Mouse (Mus musculus) heart, postnatal 0 days (tissue): ENCODE measurements around the gene Lrp1. TPM values are rescaled to one million over a fixed set of nuclear protein-coding genes. Genes with fewer than 3 reads are reported as not detected.
A peak's percentile ranks its signal among the peaks of the same experiment; 100 is the strongest.

ENCODE experiments used
- ATAC-seq: fragments of 200-750 bp; cut with Nextera tagmentation; 2 replicates; pipeline ENCODE4 v1.8.0; 2017; ENCODE audit warnings: low read depth, moderate number of reproducible peaks, moderate library complexity; ENCODE audit not compliant: insufficient read depth
- DNase-seq: peaks from one replicate; pipeline ENCODE4 v3.0.0-alpha.2; 2016; ENCODE audit warnings: low spot score
- H3K27ac ChIP-seq: fragments of 300-500 bp; sonication (generic); 2 replicates; pipeline ENCODE4 v1.5.1; 2014; ENCODE audit warnings: low read depth, mild to moderate bottlenecking
- H3K27me3 ChIP-seq: fragments of 300-500 bp; sonication (generic); 2 replicates; pipeline ENCODE4 v1.6.1; 2014; ENCODE audit warnings: low read length, mixed read lengths; ENCODE audit not compliant: control insufficient read depth, insufficient read depth
- H3K36me3 ChIP-seq: fragments of 300-500 bp; sonication (generic); replicated peaks from 2 replicates; pipeline ENCODE4 v1.6.1; 2014; ENCODE audit warnings: low read length, mixed read lengths; ENCODE audit not compliant: control insufficient read depth, insufficient read depth
- H3K4me1 ChIP-seq: fragments of 300-500 bp; sonication (generic); 2 replicates; pipeline ENCODE4 v1.6.1; 2014; ENCODE audit warnings: antibody characterized with exemption; ENCODE audit not compliant: control insufficient read depth, insufficient read depth
- H3K4me2 ChIP-seq: fragments of 300-500 bp; sonication (generic); 2 replicates; pipeline ENCODE4 v1.6.1; 2014; ENCODE audit warnings: low read depth, mild to moderate bottlenecking, low read length, moderate library complexity
- H3K4me3 ChIP-seq: fragments of 300-500 bp; sonication (generic); 2 replicates; pipeline ENCODE4 v1.5.1; 2014; ENCODE audit warnings: low read depth, low read length
- H3K9ac ChIP-seq: fragments of 300-500 bp; sonication (generic); replicated peaks from 2 replicates; pipeline ENCODE4 v1.6.1; 2014; ENCODE audit warnings: low read depth, low read length, mixed read lengths
- H3K9me3 ChIP-seq: fragments of 300-500 bp; sonication (generic); replicated peaks from 2 replicates; pipeline ENCODE4 v1.6.1; 2016; ENCODE audit warnings: low read length; ENCODE audit not compliant: control insufficient read depth
- CTCF ChIP-seq: IDR thresholded peaks from 2 replicates; pipeline ENCODE4 v1.5.1; 2016; ENCODE audit warnings: antibody characterized with exemption, control low read depth, low read depth
- EP300 ChIP-seq: IDR thresholded peaks from 2 replicates; pipeline ENCODE4 v1.6.1; 2016; ENCODE audit warnings: antibody characterized with exemption, low read depth
- WGBS: fragments of 180-500 bp; shearing (Covaris S2); extraction: QIAGEN DNeasy Blood & Tissue Kit; methylation state at CpG from one replicate; pipeline ENCODE4 v1.1.7; 2014; 5-methylcytosine and 5-hydroxymethylcytosine counted together
- polyA plus RNA-seq: library from polyadenylated mRNA; unstranded; fragments of >200 nt; fragmentation: Nextera tagmentation; extraction: Ambion mirVana; gene quantifications from 2 replicates; pipeline ENCODE4 v1.2.1, GENCODE M21; 2015
- total RNA-seq: library from RNA; depleted of rRNA; stranded (reverse); fragments of >200 nt; gene quantifications from 2 replicates; pipeline ENCODE4 v1.2.3, GENCODE M21; 2014; ENCODE audit warnings: low replicate concordance

Gene Lrp1
- total and polyA plus RNA-seq, 2 experiments from 2014 or later = 15.7 to 65.9 TPM

- no peaks in the 10 kb centered on the region for H3K27me3 ChIP-seq
- H3K36me3 ChIP-seq = no peaks in the 10 kb centered on the region
- 60% methylated on average over 13 of the region's 13 CpGs for WGBS
- H3K9ac ChIP-seq = no peak overlapping the region
- TF ChIP-seq EP300 = no peak
- TF ChIP-seq CTCF = no peak
- H3K4me2 ChIP-seq = no peak overlapping the region
- H3K4me3 ChIP-seq = no peak overlapping the region
- ATAC-seq (no peak), DNase-seq (no peak)
- H3K4me1 ChIP-seq = peaks cover 23% of the 10 kb centered on the region
- no peak overlapping the region for H3K27ac ChIP-seq
- H3K9me3 ChIP-seq = no peaks in the 10 kb centered on the region
These were observed 28.1 kb downstream of the Lrp1 start for GRCm38 (mm10) chr10:127592850-127593249.

GRCm38 (mm10) chr10:127592423-127592822 lies 28.5 kb downstream of the Lrp1 start:
- Histone ChIP-seq H3K4me2 (no peak overlapping the region), H3K4me3 (no peak overlapping the region), H3K9ac (no peak overlapping the region), H3K27ac (no peak overlapping the region), H3K9me3 (no peaks in the 10 kb centered on the region), H3K4me1 (peaks cover 23% of the 10 kb centered on the region), H3K27me3 (no peaks in the 10 kb centered on the region), H3K36me3 (no peaks in the 10 kb centered on the region)
- ATAC-seq = no peak
- no peak for DNase-seq
- WGBS = 76% methylated on average over 7 of the region's 7 CpGs
- TF ChIP-seq CTCF (no peak), EP300 (no peak)

- peaks cover 17% of the 10 kb centered on the region for H3K4me1 ChIP-seq
- no peak overlapping the region for H3K4me2 ChIP-seq
- H3K36me3 ChIP-seq = no peaks in the 10 kb centered on the region
- DNase-seq (no peak), ATAC-seq (peak; percentile 36; the same call in 1 of the 2 replicates)
- H3K4me3 ChIP-seq = no peak overlapping the region
- H3K27me3 ChIP-seq = no peaks in the 10 kb centered on the region
- H3K9ac ChIP-seq = no peak overlapping the region
- no peaks in the 10 kb centered on the region for H3K9me3 ChIP-seq
- peak overlapping the region; percentile 26; the same call in 1 of the 2 replicates for H3K27ac ChIP-seq
- WGBS = 47% methylated on average over 7 of the region's 7 CpGs
- no peak for TF ChIP-seq EP300
- no peak for TF ChIP-seq CTCF
These were observed 29.4 kb downstream of the Lrp1 start for GRCm38 (mm10) chr10:127591514-127591913.

GRCm38 (mm10) chr10:127590831-127591451 lies 30.0 kb downstream of the Lrp1 start:
- Histone ChIP-seq H3K9ac (no peak overlapping the region), H3K4me3 (no peak overlapping the region), H3K27ac (peak overlapping the region; percentile 26; the same call in 1 of the 2 replicates), H3K27me3 (no peaks in the 10 kb centered on the region), H3K9me3 (no peaks in the 10 kb centered on the region), H3K36me3 (no peaks in the 10 kb centered on the region), H3K4me1 (peaks cover 11% of the 10 kb centered on the region), H3K4me2 (no peak overlapping the region)
- TF ChIP-seq EP300 (no peak), CTCF (no peak)
- 76% methylated on average over 7 of the region's 7 CpGs for WGBS
- ATAC-seq (no peak), DNase-seq (no peak)

GRCm38 (mm10) chr10:127590256-127590655 lies 30.7 kb downstream of the Lrp1 start:
- ATAC-seq (no peak), DNase-seq (no peak)
- H3K4me1 ChIP-seq = peaks cover 5% of the 10 kb centered on the region
- no peaks in the 10 kb centered on the region for H3K27me3 ChIP-seq
- no peak overlapping the region for H3K4me2 ChIP-seq
- no peak overlapping the region for H3K4me3 ChIP-seq
- TF ChIP-seq CTCF = no peak
- no peak for TF ChIP-seq EP300
- no peak overlapping the region for H3K27ac ChIP-seq
- no peaks in the 10 kb centered on the region for H3K9me3 ChIP-seq
- no peaks in the 10 kb centered on the region for H3K36me3 ChIP-seq
- 85% methylated on average over 12 of the region's 12 CpGs for WGBS
- no peak overlapping the region for H3K9ac ChIP-seq

GRCm38 (mm10) chr10:127587776-127588175 lies 33.2 kb downstream of the Lrp1 start:
- Histone ChIP-seq H3K4me3 (no peak overlapping the region), H3K27ac (no peak overlapping the region), H3K9me3 (no peaks in the 10 kb centered on the region), H3K4me2 (no peak overlapping the region), H3K9ac (no peak overlapping the region), H3K4me1 (no peaks in the 10 kb centered on the region; the same call in 1 of the 2 replicates), H3K27me3 (no peaks in the 10 kb centered on the region), H3K36me3 (no peaks in the 10 kb centered on the region; the same call in none of the 2 replicates)
- no peak for TF ChIP-seq EP300
- no peak for ATAC-seq
- 71% methylated on average over 8 of the region's 8 CpGs for WGBS
- no peak for DNase-seq
